Mouse (Mus musculus): ENCODE measurements around the gene Scgb2b15.
"Not testable (repeated sequence)": the region's sequence is repeated elsewhere in the genome, so short reads cannot be mapped to it uniquely, and the experiment has no call there.

Gene Scgb2b15

GRCm38 (mm10) chr7:32829562-32829961 is at the start of gene Scgb2b15:
Scgb2b15 (minus strand) TSS chr7:32829662.
- not testable (repeated sequence) for DNase-seq (ENCODE audit: low spot score in 2 of 2)

- not testable (repeated sequence) for DNase-seq (ENCODE audit: low spot score in 2 of 2)
Observed at GRCm38 (mm10) chr7:32836254-32836653, 6.8 kb upstream of the Scgb2b15 start, which contains the start of gene Scgb1b15. Scgb1b15 (plus strand) TSS chr7:32836554.

Data from natural killer cell, adult 2 months (primary cell).